Mouse (Mus musculus) kidney, adult 2 months (tissue): ENCODE measurements around the gene Atp5d.

Experiments used
- CTCF ChIP-seq: fragments of 200-500 bp; conservative IDR thresholded peaks from 2 replicates; pipeline ENCODE4 v1.5.1; 2011; ENCODE audit warnings: low read depth, mild to moderate bottlenecking, control low read depth, low read length, moderate library complexity, mixed read lengths; ENCODE audit not compliant: insufficient read depth, insufficient read length
- POLR2A ChIP-seq: fragments of 200-500 bp; IDR thresholded peaks from one replicate; pipeline ENCODE4 v1.6.1; 2011; ENCODE audit warnings: low read depth, low read length, control low read depth

GRCm38 (mm10) chr10:80144159-80144558 lies 5.7 kb downstream of the Atp5d start:
- TF ChIP-seq CTCF (no peak), POLR2A (no peak)
